Mouse (Mus musculus) frontal cortex, postnatal 25 days (tissue): Measurements from ENCODE around the gene Gm15517.
"Not testable (repeated sequence)": the region's sequence is repeated elsewhere in the genome, so short reads cannot be mapped to it uniquely, and the experiment has no call there.

Experiments used
- DNase-seq, 2 experiments: peaks; one replicate each; pipeline ENCODE4 v3.0.0; 2022; ENCODE audit warnings: low spot score in 2 of 2

Gene Gm15517

DNA sequence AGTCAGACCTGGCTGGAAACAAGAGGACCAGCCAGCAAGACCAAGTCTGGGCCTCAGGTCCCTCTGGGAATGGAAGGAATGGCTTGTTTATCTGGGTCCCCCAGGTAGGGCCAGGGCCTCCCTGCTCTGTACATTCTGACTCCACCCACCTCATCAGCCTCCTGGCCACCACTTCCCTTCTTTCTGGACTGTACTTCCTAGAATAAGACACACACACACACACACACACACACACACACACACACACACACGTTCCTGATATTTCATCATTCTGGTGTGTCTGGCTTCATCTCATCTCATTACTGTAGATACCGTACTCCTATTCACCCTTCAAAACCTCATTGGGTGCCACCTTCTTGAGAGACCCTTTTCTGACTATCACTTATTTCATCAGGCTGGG is 8.2 kb downstream of the Gm15517 start:
- no peak for DNase-seq

GRCm38 (mm10) chr7:44271309-44271708 is 10.1 kb downstream of the Gm15517 start:
- no peak for DNase-seq

DNA sequence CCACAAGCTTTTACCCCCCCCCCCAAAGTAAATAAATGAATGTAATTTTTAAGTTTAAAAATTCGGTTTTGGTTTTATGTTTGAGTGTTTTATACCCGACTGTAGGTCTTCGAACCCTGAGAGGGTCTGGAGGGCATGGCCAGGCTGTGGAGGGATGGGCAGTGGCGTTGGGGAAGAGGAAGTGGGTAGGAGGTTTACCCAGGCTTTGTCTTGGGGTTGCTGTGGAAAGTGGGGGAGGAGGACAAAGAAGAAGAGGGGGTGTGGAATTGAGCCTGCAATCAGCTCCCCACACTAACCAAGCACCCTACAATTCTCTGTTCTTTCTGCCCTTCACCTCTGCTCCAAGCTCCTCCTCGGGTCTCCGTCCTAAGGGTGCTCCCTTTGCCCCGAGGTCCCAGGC is 11.3 kb downstream of the Gm15517 start:
- DNase-seq = no peak

- DNase-seq = no peak
Observed at GRCm38 (mm10) chr7:44273446-44273845, 12.2 kb downstream of the Gm15517 start.

- no peak for DNase-seq
Observed at GRCm38 (mm10) chr7:44274096-44274495, 12.8 kb downstream of the Gm15517 start.

GRCm38 (mm10) chr7:44275546-44275945 is 14.3 kb downstream of the Gm15517 start:
- DNase-seq = no peak

DNA sequence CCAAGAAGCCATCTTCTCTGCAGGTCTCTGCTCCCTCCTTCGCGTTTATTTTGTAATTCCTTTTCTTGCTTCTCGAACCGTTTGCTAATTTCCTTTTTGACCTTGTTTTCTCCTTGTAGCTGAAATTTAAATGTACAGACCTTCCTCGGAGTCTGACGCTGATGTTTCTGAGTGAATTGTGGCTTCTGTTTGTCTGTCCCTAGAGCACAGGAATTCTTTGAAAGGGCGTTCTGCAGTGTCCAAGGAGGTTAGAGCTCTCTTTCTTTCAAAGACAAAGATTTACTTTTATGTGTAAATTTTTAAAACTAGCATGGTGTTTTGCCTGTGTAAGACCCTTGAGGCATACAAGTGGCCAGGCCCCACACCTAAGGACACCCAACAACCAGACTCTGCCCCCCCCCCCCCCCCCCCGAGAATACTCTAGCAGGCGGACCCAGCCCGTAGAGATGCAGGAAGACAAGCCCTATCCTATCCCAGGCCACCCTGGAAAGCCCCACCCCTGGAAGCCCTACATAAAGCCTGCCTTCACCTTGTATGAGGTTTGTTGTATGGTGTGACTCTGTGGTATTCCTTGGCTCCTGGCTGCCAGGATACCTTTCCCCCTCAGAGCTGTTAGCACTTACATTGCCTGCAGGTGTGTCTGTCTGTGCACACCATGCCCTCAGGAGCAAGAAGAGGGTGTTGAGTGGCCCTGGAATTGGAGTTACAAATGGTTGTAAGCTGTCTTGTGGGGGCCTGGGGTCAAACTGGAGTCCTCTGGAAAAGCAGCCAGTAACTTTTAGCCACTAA is 15.4 kb downstream of the Gm15517 start:
- DNase-seq = no peak

DNA sequence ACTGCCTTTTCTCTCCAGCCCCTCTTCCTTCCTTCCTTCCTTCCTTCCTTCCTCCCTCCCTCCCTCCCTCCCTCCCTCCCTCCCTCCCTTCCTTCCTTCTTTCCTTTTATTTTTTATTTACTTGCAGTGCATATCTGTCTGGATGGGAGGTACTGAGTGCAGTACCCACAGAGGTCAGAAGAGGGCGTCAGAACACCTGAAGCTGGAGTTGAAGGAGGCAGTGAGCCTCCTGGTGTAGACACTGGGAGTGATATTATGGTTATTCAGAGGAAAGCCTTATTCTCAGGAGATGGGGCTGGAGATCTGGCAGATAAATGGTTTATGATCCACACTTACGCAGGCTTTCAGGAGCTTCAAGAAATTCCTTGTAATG is 16.0 kb downstream of the Gm15517 start:
- peak in 1 of 2 experiments; percentile 37 for DNase-seq

GRCm38 (mm10) chr7:44280959-44281358 is 19.7 kb downstream of the Gm15517 start:
- no peak for DNase-seq

- DNase-seq = no peak
Observed at GRCm38 (mm10) chr7:44281586-44281985, 20.3 kb downstream of the Gm15517 start.

GRCm38 (mm10) chr7:44287760-44288159 is 26.5 kb downstream of the Gm15517 start:
- no peak for DNase-seq

DNA sequence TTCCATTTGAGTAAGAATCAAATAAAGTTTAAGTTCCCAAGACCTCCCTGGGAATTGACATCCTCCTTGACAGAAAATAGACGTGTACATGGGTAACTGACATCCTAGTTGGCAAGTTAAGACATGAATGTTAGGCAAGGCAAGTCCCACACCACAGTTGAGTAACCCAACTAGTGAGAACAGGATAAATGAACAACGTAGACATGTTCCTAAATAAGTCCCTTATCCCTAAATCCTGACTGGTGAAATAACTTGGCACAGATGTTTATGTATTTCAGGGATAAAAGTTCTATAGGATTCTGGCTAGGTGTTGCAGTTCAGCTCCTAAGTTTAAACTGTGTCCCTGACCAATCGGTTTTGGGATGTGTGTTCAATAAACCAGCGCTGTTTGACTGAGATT is 29.7 kb downstream of the Gm15517 start:
- no peak for DNase-seq

GRCm38 (mm10) chr7:44291418-44291817 is 30.2 kb downstream of the Gm15517 start:
- no peak for DNase-seq

DNA sequence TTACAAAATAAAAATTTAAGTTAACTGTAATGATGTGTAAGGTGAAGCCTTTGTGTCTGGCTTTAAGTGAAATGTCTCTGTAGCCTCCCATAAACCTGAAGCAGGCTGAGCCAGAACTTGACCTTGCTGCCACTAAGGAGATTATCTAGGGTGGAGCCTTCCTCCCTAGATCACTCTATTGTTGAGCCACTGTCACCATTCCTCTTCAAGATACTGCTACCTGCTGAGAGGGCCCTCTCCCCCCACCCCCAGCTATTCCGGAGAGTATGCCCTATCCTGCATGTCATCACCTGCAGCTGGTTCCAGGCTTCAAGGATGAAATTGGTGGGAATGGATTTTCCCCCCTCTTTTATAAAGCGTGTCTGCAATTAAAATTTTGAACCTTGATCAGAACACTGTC is 36.3 kb downstream of the Gm15517 start:
- DNase-seq = not testable (repeated sequence)

GRCm38 (mm10) chr7:44303346-44304340 is 42.4 kb downstream of the Gm15517 start:
- DNase-seq = no peak

- DNase-seq = no peak
Observed at GRCm38 (mm10) chr7:44304463-44304774, 43.2 kb downstream of the Gm15517 start.

DNA sequence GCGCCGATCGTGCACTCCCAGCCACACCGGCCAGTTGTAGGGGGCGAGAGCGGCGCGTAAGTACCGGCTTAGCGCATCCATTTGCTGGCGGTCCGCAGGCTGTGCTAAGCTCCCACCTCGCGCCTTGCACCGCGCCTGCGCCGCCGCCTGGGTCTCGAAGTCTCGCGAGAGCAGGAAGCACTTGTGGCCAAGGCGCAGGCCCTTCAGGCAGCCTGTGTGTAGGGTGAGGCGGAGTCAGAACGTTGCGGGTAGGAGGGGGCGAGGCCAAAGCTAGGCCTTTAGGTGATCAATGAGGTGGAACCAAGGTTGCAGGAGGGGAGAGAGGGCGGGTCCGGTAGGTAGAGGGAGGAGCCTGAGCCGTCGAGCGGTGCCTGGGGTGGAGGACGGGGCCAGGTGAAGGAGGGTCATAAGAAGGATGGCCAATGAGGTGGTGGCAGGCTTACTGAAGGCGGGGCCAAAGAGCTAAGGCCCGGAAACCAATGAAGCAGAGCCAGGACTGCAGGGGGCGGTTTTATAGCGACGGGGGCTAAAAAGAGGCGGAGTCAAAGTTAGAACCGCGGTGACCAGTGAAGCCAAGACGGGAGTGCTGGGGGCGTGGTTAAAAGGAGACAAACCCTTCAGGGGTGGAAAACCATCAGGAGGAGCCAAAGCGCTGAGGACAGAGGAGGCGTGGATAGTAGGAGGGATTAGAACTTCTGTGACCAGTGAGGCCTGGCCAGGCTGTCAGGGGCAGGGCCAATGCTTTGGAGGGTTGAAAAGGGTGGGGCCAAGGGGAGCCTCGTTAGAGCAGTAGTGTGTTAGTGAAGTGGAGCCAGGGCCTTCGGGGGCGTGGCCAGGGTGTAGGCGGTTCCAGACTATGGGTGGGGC is 43.8 kb downstream of the Gm15517 start:
- DNase-seq = peak; percentile 88 to 95

- no peak for DNase-seq
Observed at GRCm38 (mm10) chr7:44305686-44306085, 44.4 kb downstream of the Gm15517 start.

GRCm38 (mm10) chr7:44306516-44307240 is 45.4 kb downstream of the Gm15517 start, which contains the start of gene Clec11a:
Gene Clec11a, minus strand, starts transcription at chr7:44306902.
- DNase-seq = no peak

GRCm38 (mm10) chr7:44307261-44308020 is 46.2 kb downstream of the Gm15517 start:
- no peak for DNase-seq
